Mouse (Mus musculus): ENCODE results near the gene Sytl5. TPM values are rescaled to one million over a fixed set of nuclear protein-coding genes. Genes with fewer than 3 reads are reported as not detected.

Gene Sytl5
- polyA plus RNA-seq, 2 experiments: 0.50 to 0.67 TPM

GRCm38 (mm10) chrX:9933839-9934238, 48.4 kb downstream of the Sytl5 start:
- H3K9ac ChIP-seq (ENCODE audit: low read depth, low read length, severe bottlenecking): no peak overlapping the region
- no peaks in the 10 kb centered on the region for H3K27me3 ChIP-seq (ENCODE audit: control insufficient read depth, insufficient read depth, low read length)
- H3K4me2 ChIP-seq (replicated peaks; ENCODE audit: low read depth, low read length, severe bottlenecking): no peak overlapping the region
- no peak overlapping the region for H3K4me3 ChIP-seq (replicated peaks; ENCODE audit: low read length)
- no peaks in the 10 kb centered on the region for H3K9me3 ChIP-seq (ENCODE audit: control insufficient read depth, low read length)
- no peak for TF ChIP-seq POLR2A (IDR thresholded peaks at IDR 0.05; ENCODE audit: borderline replicate concordance, extremely low read depth, insufficient read depth, insufficient read length)
- ATAC-seq (ENCODE audit: low FRiP score, low read depth) (no peak), DNase-seq (ENCODE audit: low spot score) (no peak)
- no peaks in the 10 kb centered on the region for H3K36me3 ChIP-seq (ENCODE audit: control insufficient read depth, insufficient read depth, low read length)
- H3K27ac ChIP-seq (replicated peaks; ENCODE audit: low read depth, low read length): no peak overlapping the region
- no peaks in the 10 kb centered on the region for H3K4me1 ChIP-seq (ENCODE audit: control insufficient read depth, insufficient read depth, low read length)

- TF ChIP-seq POLR2A (IDR thresholded peaks at IDR 0.05; ENCODE audit: borderline replicate concordance, extremely low read depth, insufficient read depth, insufficient read length): no peak
- no peak overlapping the region for H3K27ac ChIP-seq (replicated peaks; ENCODE audit: low read depth, low read length)
- DNase-seq (ENCODE audit: low spot score): no peak
- H3K27me3 ChIP-seq (ENCODE audit: control insufficient read depth, insufficient read depth, low read length): no peaks in the 10 kb centered on the region
- H3K4me2 ChIP-seq (replicated peaks; ENCODE audit: low read depth, low read length, severe bottlenecking): no peak overlapping the region
- no peaks in the 10 kb centered on the region for H3K36me3 ChIP-seq (ENCODE audit: control insufficient read depth, insufficient read depth, low read length)
- H3K4me3 ChIP-seq (replicated peaks; ENCODE audit: low read length): no peak overlapping the region
- no peak for ATAC-seq (ENCODE audit: low FRiP score, low read depth)
- no peaks in the 10 kb centered on the region for H3K9me3 ChIP-seq (ENCODE audit: control insufficient read depth, low read length)
- no peak overlapping the region for H3K9ac ChIP-seq (ENCODE audit: low read depth, low read length, severe bottlenecking)
- H3K4me1 ChIP-seq (ENCODE audit: control insufficient read depth, insufficient read depth, low read length): no peaks in the 10 kb centered on the region
Observed at GRCm38 (mm10) chrX:9984094-9984669, 98.8 kb downstream of the Sytl5 start.

GRCm38 (mm10) chrX:10000718-10001117, 115.3 kb downstream of the Sytl5 start:
- H3K9ac ChIP-seq (ENCODE audit: low read depth, low read length, severe bottlenecking): no peak overlapping the region
- no peak for TF ChIP-seq POLR2A (IDR thresholded peaks at IDR 0.05; ENCODE audit: borderline replicate concordance, extremely low read depth, insufficient read depth, insufficient read length)
- no peaks in the 10 kb centered on the region for H3K27me3 ChIP-seq (ENCODE audit: control insufficient read depth, insufficient read depth, low read length)
- H3K4me3 ChIP-seq (replicated peaks; ENCODE audit: low read length): no peak overlapping the region
- no peaks in the 10 kb centered on the region for H3K9me3 ChIP-seq (ENCODE audit: control insufficient read depth, low read length)
- no peak overlapping the region for H3K27ac ChIP-seq (replicated peaks; ENCODE audit: low read depth, low read length)
- no peak overlapping the region for H3K4me2 ChIP-seq (replicated peaks; ENCODE audit: low read depth, low read length, severe bottlenecking)
- H3K36me3 ChIP-seq (ENCODE audit: control insufficient read depth, insufficient read depth, low read length): no peaks in the 10 kb centered on the region
- H3K4me1 ChIP-seq (ENCODE audit: control insufficient read depth, insufficient read depth, low read length): no peaks in the 10 kb centered on the region
- no peak for DNase-seq (ENCODE audit: low spot score)
- ATAC-seq (ENCODE audit: low FRiP score, low read depth): no peak
- 72% methylated on average over 1 of the region's 1 CpGs for WGBS

GRCm38 (mm10) chrX:10005946-10006345, 120.5 kb downstream of the Sytl5 start:
- H3K9ac ChIP-seq (ENCODE audit: low read depth, low read length, severe bottlenecking): no peak overlapping the region
- no peak overlapping the region for H3K27ac ChIP-seq (replicated peaks; ENCODE audit: low read depth, low read length)
- no peak for DNase-seq (ENCODE audit: low spot score)
- H3K36me3 ChIP-seq (ENCODE audit: control insufficient read depth, insufficient read depth, low read length): no peaks in the 10 kb centered on the region
- ATAC-seq (ENCODE audit: low FRiP score, low read depth): no peak
- H3K4me3 ChIP-seq (replicated peaks; ENCODE audit: low read length): no peak overlapping the region
- no peaks in the 10 kb centered on the region for H3K27me3 ChIP-seq (ENCODE audit: control insufficient read depth, insufficient read depth, low read length)
- H3K4me2 ChIP-seq (replicated peaks; ENCODE audit: low read depth, low read length, severe bottlenecking): no peak overlapping the region
- H3K4me1 ChIP-seq (ENCODE audit: control insufficient read depth, insufficient read depth, low read length): no peaks in the 10 kb centered on the region
- 38% methylated on average over 1 of the region's 1 CpGs for WGBS
- no peaks in the 10 kb centered on the region for H3K9me3 ChIP-seq (ENCODE audit: control insufficient read depth, low read length)
- no peak for TF ChIP-seq POLR2A (IDR thresholded peaks at IDR 0.05; ENCODE audit: borderline replicate concordance, extremely low read depth, insufficient read depth, insufficient read length)

GRCm38 (mm10) chrX:10007675-10008270, 122.4 kb downstream of the Sytl5 start:
- H3K27me3 ChIP-seq (ENCODE audit: control insufficient read depth, insufficient read depth, low read length): no peaks in the 10 kb centered on the region
- ATAC-seq (ENCODE audit: low FRiP score, low read depth) (no peak), DNase-seq (ENCODE audit: low spot score) (no peak)
- no peak overlapping the region for H3K9ac ChIP-seq (ENCODE audit: low read depth, low read length, severe bottlenecking)
- H3K9me3 ChIP-seq (ENCODE audit: control insufficient read depth, low read length): no peaks in the 10 kb centered on the region
- H3K36me3 ChIP-seq (ENCODE audit: control insufficient read depth, insufficient read depth, low read length): no peaks in the 10 kb centered on the region
- no peak for TF ChIP-seq POLR2A (IDR thresholded peaks at IDR 0.05; ENCODE audit: borderline replicate concordance, extremely low read depth, insufficient read depth, insufficient read length)
- H3K4me3 ChIP-seq (replicated peaks; ENCODE audit: low read length): no peak overlapping the region
- 98% methylated on average over 1 of the region's 1 CpGs for WGBS
- no peaks in the 10 kb centered on the region for H3K4me1 ChIP-seq (ENCODE audit: control insufficient read depth, insufficient read depth, low read length)
- no peak overlapping the region for H3K27ac ChIP-seq (replicated peaks; ENCODE audit: low read depth, low read length)
- H3K4me2 ChIP-seq (replicated peaks; ENCODE audit: low read depth, low read length, severe bottlenecking): no peak overlapping the region
